Mouse (Mus musculus): ENCODE results near the gene Slc44a2.
A peak's percentile ranks its signal among the peaks of the same experiment; 100 is the strongest.
"Not testable (repeated sequence)": the region's sequence is repeated elsewhere in the genome, so short reads cannot be mapped to it uniquely, and the experiment has no call there.

Slc44a2 gene

DNA sequence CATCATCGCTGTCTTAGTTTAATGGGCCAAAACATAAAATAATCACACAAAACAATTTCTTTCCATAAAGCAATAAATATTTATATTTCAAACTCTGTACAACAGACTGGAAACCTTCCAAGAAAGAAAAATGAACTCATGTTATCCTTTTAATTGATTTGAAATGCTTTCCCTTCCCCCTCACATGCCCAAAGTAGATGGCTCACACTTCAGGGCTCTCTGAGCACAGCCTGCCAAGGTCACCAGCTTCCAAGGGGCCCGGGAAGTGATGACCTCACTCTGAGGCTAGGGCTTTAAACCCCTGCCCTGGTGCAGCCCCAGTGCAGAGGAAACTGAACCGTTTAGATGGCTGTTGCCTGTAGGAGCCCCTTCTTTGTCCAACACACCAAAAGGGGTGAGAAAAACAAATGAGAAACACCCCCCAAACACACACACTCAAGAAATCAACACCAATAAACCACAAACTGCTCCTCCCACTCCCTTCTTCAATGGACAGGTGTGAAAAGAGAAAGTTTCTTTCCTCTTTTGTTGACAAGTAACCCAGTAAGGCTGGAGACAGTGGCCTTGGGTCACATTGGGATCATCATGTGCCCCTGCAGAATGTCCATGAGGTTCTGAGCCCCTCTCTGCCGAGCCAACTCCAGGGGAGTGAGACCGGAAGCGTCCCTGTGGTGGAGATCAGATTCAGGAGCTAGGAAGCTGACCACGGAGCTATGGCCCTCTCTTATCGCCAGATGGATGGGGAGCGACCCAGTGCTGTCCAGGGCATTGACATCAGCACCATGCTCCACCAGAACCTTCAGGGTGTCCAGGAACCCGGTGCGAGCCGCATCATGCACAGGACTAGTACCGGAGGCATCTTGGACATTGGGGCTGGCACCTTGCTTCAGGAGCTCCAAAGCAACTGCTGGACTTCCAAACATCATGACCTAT lies 31.8 kb upstream of the Slc44a2 start:
- no peaks in the 10 kb centered on the region for H3K27me3 ChIP-seq (ENCODE audit: control insufficient read depth, insufficient read depth, low read length, poor library complexity, severe bottlenecking)
- peaks cover 6% of the 10 kb centered on the region; the same call in 1 of the 2 replicates for H3K36me3 ChIP-seq (ENCODE audit: control insufficient read depth, insufficient read depth, low read length, poor library complexity, severe bottlenecking)
- DNase-seq (ENCODE audit: low read depth, low spot score) = peak; percentile 64

- H3K27me3 ChIP-seq (ENCODE audit: control insufficient read depth, insufficient read depth, low read length, poor library complexity, severe bottlenecking) = no peaks in the 10 kb centered on the region
- DNase-seq (ENCODE audit: low read depth, low spot score) = no peak
Measured at GRCm38 (mm10) chr9:21289337-21289671, 31.2 kb upstream of the Slc44a2 start.

DNA sequence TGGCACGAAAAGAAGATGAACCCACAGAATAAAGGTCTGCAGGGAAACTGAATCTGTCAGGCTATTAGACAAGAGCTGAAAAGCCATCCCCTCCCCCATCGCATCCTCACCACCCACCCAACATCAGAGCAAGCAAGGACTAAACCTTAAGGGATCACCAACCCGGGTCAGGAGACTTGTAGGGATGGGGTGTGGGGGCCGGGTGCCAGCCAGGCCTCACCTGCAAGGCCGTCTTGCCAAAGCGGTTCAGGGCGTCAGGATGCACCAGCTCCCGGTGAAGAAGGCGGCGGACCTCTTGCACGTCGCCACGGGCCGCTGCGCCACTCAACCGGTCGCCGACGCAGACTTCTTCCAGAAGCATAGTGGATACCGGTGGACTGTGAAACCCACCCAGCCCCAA lies 29.9 kb upstream of the Slc44a2 start:
- Histone ChIP-seq H3K36me3 (ENCODE audit: control insufficient read depth, insufficient read depth, low read length, poor library complexity, severe bottlenecking) (no peaks in the 10 kb centered on the region), H3K27me3 (ENCODE audit: control insufficient read depth, insufficient read depth, low read length, poor library complexity, severe bottlenecking) (no peaks in the 10 kb centered on the region)
- DNase-seq (ENCODE audit: low read depth, low spot score) = no peak

More at GRCm38 (mm10) chr9:21289337-21289671, 31.2 kb upstream of the Slc44a2 start:
- peaks cover 5% of the 10 kb centered on the region; the same call in 1 of the 2 replicates for H3K36me3 ChIP-seq (ENCODE audit: control insufficient read depth, insufficient read depth, low read length, poor library complexity, severe bottlenecking)

GRCm38 (mm10) chr9:21291022-21291787 lies 29.3 kb upstream of the Slc44a2 start, which contains the start of gene Cdkn2d:
Gene Cdkn2d, minus strand, starts transcription at chr9:21291407.
- no peaks in the 10 kb centered on the region for H3K27me3 ChIP-seq (ENCODE audit: control insufficient read depth, insufficient read depth, low read length, poor library complexity, severe bottlenecking)
- H3K36me3 ChIP-seq (ENCODE audit: control insufficient read depth, insufficient read depth, low read length, poor library complexity, severe bottlenecking) = no peaks in the 10 kb centered on the region
- DNase-seq (ENCODE audit: low read depth, low spot score) = peak; percentile 100

- not testable (repeated sequence) for DNase-seq (ENCODE audit: low read depth, low spot score); H3K27me3 ChIP-seq (ENCODE audit: control insufficient read depth, insufficient read depth, low read length, poor library complexity, severe bottlenecking); H3K36me3 ChIP-seq (ENCODE audit: control insufficient read depth, insufficient read depth, low read length, poor library complexity, severe bottlenecking)
Measured at GRCm38 (mm10) chr9:21291868-21292267, 28.6 kb upstream of the Slc44a2 start.

- DNase-seq (ENCODE audit: low read depth, low spot score) = no peak
- no peaks in the 10 kb centered on the region for H3K27me3 ChIP-seq (ENCODE audit: control insufficient read depth, insufficient read depth, low read length, poor library complexity, severe bottlenecking)
- no peaks in the 10 kb centered on the region for H3K36me3 ChIP-seq (ENCODE audit: control insufficient read depth, insufficient read depth, low read length, poor library complexity, severe bottlenecking)
Measured at GRCm38 (mm10) chr9:21292271-21292670, 28.2 kb upstream of the Slc44a2 start.

- Histone ChIP-seq H3K36me3 (ENCODE audit: control insufficient read depth, insufficient read depth, low read length, poor library complexity, severe bottlenecking) (no peaks in the 10 kb centered on the region), H3K27me3 (ENCODE audit: control insufficient read depth, insufficient read depth, low read length, poor library complexity, severe bottlenecking) (no peaks in the 10 kb centered on the region; the same call in 1 of the 2 replicates)
- DNase-seq (ENCODE audit: low read depth, low spot score) = no peak
Measured at GRCm38 (mm10) chr9:21299014-21299413, 21.5 kb upstream of the Slc44a2 start.

- Histone ChIP-seq H3K36me3 (ENCODE audit: control insufficient read depth, insufficient read depth, low read length, poor library complexity, severe bottlenecking) (no peaks in the 10 kb centered on the region), H3K27me3 (ENCODE audit: control insufficient read depth, insufficient read depth, low read length, poor library complexity, severe bottlenecking) (no peaks in the 10 kb centered on the region; the same call in 1 of the 2 replicates)
- DNase-seq (ENCODE audit: low read depth, low spot score) = no peak
Measured at GRCm38 (mm10) chr9:21305065-21305464, 15.4 kb upstream of the Slc44a2 start.

DNA sequence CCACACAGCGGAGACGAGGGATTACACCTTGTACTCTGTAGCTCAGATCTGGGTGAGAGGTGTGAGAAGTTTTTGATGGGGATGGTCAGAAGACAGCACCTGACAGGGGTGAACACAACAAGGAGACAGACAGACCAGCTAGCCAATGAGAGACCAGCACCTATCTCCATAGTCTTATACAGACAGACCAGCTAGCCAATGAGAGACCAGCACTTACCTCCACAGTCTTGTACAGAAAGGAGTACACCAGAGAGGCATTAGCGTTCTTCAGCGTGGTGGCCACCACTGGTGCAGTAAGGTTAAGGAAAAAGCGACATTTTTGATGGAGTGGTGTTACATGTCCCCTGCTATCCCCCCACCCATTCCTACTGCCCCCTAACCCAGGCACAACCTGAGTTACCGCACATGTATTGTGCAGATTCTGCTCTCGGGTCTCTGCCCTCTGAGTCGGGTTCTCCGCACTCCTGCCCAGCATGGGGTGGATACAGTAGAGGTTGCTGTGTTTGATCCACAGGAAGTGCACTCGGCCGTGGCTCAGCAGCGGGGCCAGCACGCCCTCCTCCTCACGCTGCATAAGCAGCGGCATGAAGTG lies 11.3 kb upstream of the Slc44a2 start:
- Histone ChIP-seq H3K27me3 (ENCODE audit: control insufficient read depth, insufficient read depth, low read length, poor library complexity, severe bottlenecking) (no peaks in the 10 kb centered on the region), H3K36me3 (ENCODE audit: control insufficient read depth, insufficient read depth, low read length, poor library complexity, severe bottlenecking) (no peaks in the 10 kb centered on the region)
- DNase-seq (ENCODE audit: low read depth, low spot score) = peak; percentile 94

GRCm38 (mm10) chr9:21311695-21312094 lies 8.8 kb upstream of the Slc44a2 start:
- no peaks in the 10 kb centered on the region for H3K27me3 ChIP-seq (ENCODE audit: control insufficient read depth, insufficient read depth, low read length, poor library complexity, severe bottlenecking)
- no peak for DNase-seq (ENCODE audit: low read depth, low spot score)
- H3K36me3 ChIP-seq (ENCODE audit: control insufficient read depth, insufficient read depth, low read length, poor library complexity, severe bottlenecking) = no peaks in the 10 kb centered on the region

GRCm38 (mm10) chr9:21312134-21312533 lies 8.4 kb upstream of the Slc44a2 start, which contains the start of gene Ap1m2:
Gene Ap1m2, minus strand, starts transcription at chr9:21312337.
- Histone ChIP-seq H3K27me3 (ENCODE audit: control insufficient read depth, insufficient read depth, low read length, poor library complexity, severe bottlenecking) (no peaks in the 10 kb centered on the region), H3K36me3 (ENCODE audit: control insufficient read depth, insufficient read depth, low read length, poor library complexity, severe bottlenecking) (no peaks in the 10 kb centered on the region)
- DNase-seq (ENCODE audit: low read depth, low spot score) = no peak

GRCm38 (mm10) chr9:21313394-21313793 lies 7.1 kb upstream of the Slc44a2 start:
- Histone ChIP-seq H3K36me3 (ENCODE audit: control insufficient read depth, insufficient read depth, low read length, poor library complexity, severe bottlenecking) (no peaks in the 10 kb centered on the region), H3K27me3 (ENCODE audit: control insufficient read depth, insufficient read depth, low read length, poor library complexity, severe bottlenecking) (no peaks in the 10 kb centered on the region)
- DNase-seq (ENCODE audit: low read depth, low spot score) = peak; percentile 93

- Histone ChIP-seq H3K27me3 (ENCODE audit: control insufficient read depth, insufficient read depth, low read length, poor library complexity, severe bottlenecking) (no peaks in the 10 kb centered on the region), H3K36me3 (ENCODE audit: control insufficient read depth, insufficient read depth, low read length, poor library complexity, severe bottlenecking) (no peaks in the 10 kb centered on the region)
- DNase-seq (ENCODE audit: low read depth, low spot score) = no peak
Measured at GRCm38 (mm10) chr9:21314367-21315140, 5.9 kb upstream of the Slc44a2 start.

- H3K36me3 ChIP-seq (ENCODE audit: control insufficient read depth, insufficient read depth, low read length, poor library complexity, severe bottlenecking) = no peaks in the 10 kb centered on the region
- DNase-seq (ENCODE audit: low read depth, low spot score) = no peak
- H3K27me3 ChIP-seq (ENCODE audit: control insufficient read depth, insufficient read depth, low read length, poor library complexity, severe bottlenecking) = no peaks in the 10 kb centered on the region
Measured at GRCm38 (mm10) chr9:21315421-21315820, 5.1 kb upstream of the Slc44a2 start.

Measured in splenic B cell, adult 2 months (primary cell).